Mouse (Mus musculus) C2C12 (cell line): ENCODE results near the gene Trmt11.

Experiments used
- CTCF ChIP-seq: IDR thresholded peaks from one replicate; pipeline ENCODE4 v1.5.1; 2011; ENCODE audit not compliant: control insufficient read depth, insufficient read depth, insufficient read length
- MYOD1 ChIP-seq: IDR thresholded peaks from one replicate; pipeline ENCODE4 v1.6.1; 2011; ENCODE audit warnings: low read depth; ENCODE audit not compliant: control insufficient read depth, insufficient read length

DNA sequence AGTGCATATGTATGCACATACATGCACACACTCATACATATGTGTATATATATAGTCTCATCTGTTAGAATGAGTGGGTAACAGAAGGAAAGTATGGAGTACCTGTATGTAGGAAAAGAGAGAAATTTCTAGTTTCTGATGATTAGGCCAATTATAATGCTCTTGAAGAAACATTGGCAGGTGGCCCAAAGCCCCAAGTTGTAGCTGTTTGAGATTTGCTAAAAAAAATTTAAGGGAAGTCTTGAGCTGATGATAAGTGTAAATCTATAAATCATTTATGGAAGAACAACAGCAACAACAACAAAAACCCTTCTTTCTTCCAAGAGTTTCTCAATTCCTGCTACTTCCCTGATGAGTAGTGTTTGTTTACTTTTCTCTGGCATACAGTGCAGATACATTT is 29.4 kb upstream of the Trmt11 start:
- TF ChIP-seq MYOD1 (no peak), CTCF (no peak)
